Comparison of ENCODE assay signal across 24 mouse cellular contexts in genomic region chr6:106794094-106794814, GRCm38 (mm10). TPM values are rescaled to one million over a fixed set of nuclear protein-coding genes. Genes with fewer than 3 reads are reported as not detected.
A peak's percentile ranks its signal among the peaks of the same experiment; 100 is the strongest.
DNase-seq lines count a peak whose midpoint lies in the region; ATAC-seq and TF ChIP-seq lines count a peak whose summit lies in the region.
"Had no signal": no experiment of that assay in that cellular context is flagged by ENCODE, and none has a peak within 500 bp of the region (broad histone marks: within the 10 kb centered on the region; RNA-seq: fewer than 3 reads in every experiment).

No protein-coding gene starts in this region.

- H3K27me3 ChIP-seq in liver, postnatal 0 days (ENCODE audit: insufficient read depth, low read length), result no peaks in the 10 kb centered on the region
- H3K27me3 ChIP-seq in liver, embryonic 12.5 days (replicated peaks), result no peaks in the 10 kb centered on the region
- no peaks in the 10 kb centered on the region for H3K27me3 ChIP-seq in CH12.LX (replicated peaks)
- H3K27me3 ChIP-seq in small intestine, adult 2 months (ENCODE audit: control insufficient read depth, insufficient read depth, low read length), result no peaks in the 10 kb centered on the region
- no peaks in the 10 kb centered on the region for H3K27me3 ChIP-seq in heart, embryonic 11.5 days (ENCODE audit: control insufficient read depth, insufficient read depth, low read length)
- H3K27me3 ChIP-seq: limb, embryonic 15.5 days had no signal

- peaks cover 11% of the 10 kb centered on the region for H3K4me1 ChIP-seq in liver, postnatal 0 days (ENCODE audit: insufficient read depth)
- H3K4me1 ChIP-seq in liver, embryonic 12.5 days, result peaks cover 14% of the 10 kb centered on the region
- H3K4me1 ChIP-seq in CH12.LX (ENCODE audit: control insufficient read depth in 1 of 2, insufficient read depth in 2 of 2), result peaks cover 3 to 69% of the 10 kb centered on the region in 2 experiments; a peak in 3 of 4 replicates
- H3K4me1 ChIP-seq in small intestine, adult 2 months (ENCODE audit: control insufficient read depth, insufficient read depth, insufficient read length, low read length), result peaks cover 10% of the 10 kb centered on the region
- H3K4me1 ChIP-seq in heart, embryonic 11.5 days (ENCODE audit: control insufficient read depth, insufficient read depth, low read length), result peaks cover 7% of the 10 kb centered on the region

- 50% methylated on average over 13 of the region's 13 CpGs for WGBS in liver, postnatal 0 days (ENCODE audit: insufficient replicate concordance)
- WGBS in liver, embryonic 12.5 days (ENCODE audit: insufficient replicate concordance), result 66% methylated on average over 13 of the region's 13 CpGs
- 50% methylated on average over 13 of the region's 13 CpGs for WGBS in small intestine, adult 2 months
- WGBS in heart, embryonic 11.5 days (ENCODE audit: insufficient replicate concordance), result 83% methylated on average over 13 of the region's 13 CpGs

- TF ChIP-seq EP300 in liver, postnatal 0 days (IDR thresholded peaks at IDR 0.05; ENCODE audit: low read depth), result no peak
- TF ChIP-seq EP300 in CH12.LX (IDR thresholded peaks at IDR 0.05; ENCODE audit: low read length), result no peak

- no peak for DNase-seq in liver, postnatal 0 days
- DNase-seq in CH12.LX (ENCODE audit: extremely low read depth), result peak; percentile 64
- DNase-seq in embryo, embryonic 9.5 days (ENCODE audit: extremely low spot score), result no peak
- no peak for DNase-seq in frontal cortex, postnatal 36 days (ENCODE audit: low spot score in 2 of 2)
- DNase-seq: adrenal gland, postnatal 25 days; cerebellum, postnatal 10 days; gastrocnemius, postnatal 14 days; kidney, postnatal 14 days; layer of hippocampus, adult 9-11 months; lung, postnatal 10 days; midbrain, embryonic 14.5 days; right cerebral cortex, postnatal 14 days had no signal

- no peak for TF ChIP-seq RAD21 in CH12.LX (IDR thresholded peaks at IDR 0.05; ENCODE audit: low read depth, low read length)

- peak overlapping the region; percentile 29; the same call in 1 of the 2 replicates for H3K27ac ChIP-seq in liver, postnatal 0 days (ENCODE audit: low read depth)
- no peak overlapping the region for H3K27ac ChIP-seq in liver, embryonic 12.5 days
- peak overlapping the region; percentile 83 for H3K27ac ChIP-seq in CH12.LX (ENCODE audit: insufficient read depth, low read depth)
- peak overlapping the region; percentile 58 for H3K27ac ChIP-seq in small intestine, adult 2 months (ENCODE audit: insufficient read depth, low read depth, low read length)
- H3K27ac ChIP-seq in heart, embryonic 11.5 days (ENCODE audit: low read depth, low read length), result no peak overlapping the region
- H3K27ac ChIP-seq: embryonic facial prominence, embryonic 10.5 days; limb, embryonic 15.5 days had no signal

- peak overlapping the region; percentile 55 for H3K4me2 ChIP-seq in liver, postnatal 0 days (ENCODE audit: low read depth, low read length)
- no peak overlapping the region for H3K4me2 ChIP-seq in liver, embryonic 12.5 days
- H3K4me2 ChIP-seq in CH12.LX (ENCODE audit: insufficient read depth, low read depth, poor library complexity, severe bottlenecking), result peak overlapping the region; percentile 35
- no peak overlapping the region for H3K4me2 ChIP-seq in heart, embryonic 11.5 days
- H3K4me2 ChIP-seq: limb, embryonic 15.5 days had no signal

- ATAC-seq in liver, postnatal 0 days, result no peak
- ATAC-seq in liver, embryonic 12.5 days, result no peak
- peak; percentile 65 to 77 for ATAC-seq in hematopoietic stem cell, adult 5-6 weeks (replicated peaks in 1 of 2; ENCODE audit: insufficient read depth in 1 of 2, low FRiP score in 2 of 2, low TSS enrichment in 1 of 2, low read depth in 1 of 2, poor library complexity in 2 of 2, severe bottlenecking in 2 of 2)
- no peak for ATAC-seq in heart, embryonic 11.5 days (replicated peaks; ENCODE audit: insufficient number of reproducible peaks, low FRiP score, low TSS enrichment)
- ATAC-seq: intestine, embryonic 16.5 days had no signal

- no peaks in the 10 kb centered on the region for H3K9me3 ChIP-seq in liver, postnatal 0 days (ENCODE audit: low read length)
- H3K9me3 ChIP-seq in liver, embryonic 12.5 days (replicated peaks), result no peaks in the 10 kb centered on the region
- H3K9me3 ChIP-seq in CH12.LX (replicated peaks; ENCODE audit: low read length), result no peaks in the 10 kb centered on the region
- no peaks in the 10 kb centered on the region for H3K9me3 ChIP-seq in heart, embryonic 11.5 days (replicated peaks; ENCODE audit: control insufficient read depth, low read length)
- H3K9me3 ChIP-seq: embryonic facial prominence, embryonic 10.5 days; limb, embryonic 15.5 days had no signal

- peaks cover 30% of the 10 kb centered on the region for H3K79me2 ChIP-seq in CH12.LX (replicated peaks; ENCODE audit: control insufficient read depth, extremely low read depth, insufficient read depth, poor library complexity, severe bottlenecking)

- in situ Hi-C loops in CH12.LX (cut with MboI; ENCODE audit: low pct_ligation_motif_present, low pct_unique_long_range_greater_than_20kb, low sequenced_read_pairs), result loop anchor here (5.0 kb wide), 1 partner anchor 132 kb away; no protein-coding TSS in a partner anchor

- peak; percentile 40; the same call in 1 of the 2 replicates for TF ChIP-seq POLR2A in CH12.LX (IDR thresholded peaks at IDR 0.05; ENCODE audit: low read depth, low read length)
- TF ChIP-seq POLR2A in small intestine, adult 2 months (IDR thresholded peaks at IDR 0.05; ENCODE audit: low read depth, low read length), result no peak

- H3K9ac ChIP-seq in liver, postnatal 0 days (replicated peaks), result peak overlapping the region; percentile 26; the same call in 1 of the 2 replicates
- no peak overlapping the region for H3K9ac ChIP-seq in liver, embryonic 12.5 days
- H3K9ac ChIP-seq in CH12.LX (ENCODE audit: insufficient read depth, low read depth), result peak overlapping the region; percentile 86
- no peak overlapping the region for H3K9ac ChIP-seq in heart, embryonic 11.5 days (ENCODE audit: low read depth, low read length)
- H3K9ac ChIP-seq: limb, embryonic 15.5 days had no signal

- H3K4me3 ChIP-seq in liver, postnatal 0 days (ENCODE audit: low read depth, low read length), result peak overlapping the region; percentile 18; the same call in 1 of the 2 replicates
- H3K4me3 ChIP-seq in liver, embryonic 12.5 days, result no peak overlapping the region
- H3K4me3 ChIP-seq in CH12.LX (replicated peaks in 1 of 3; ENCODE audit: low read depth in 2 of 3, low read length in 2 of 3, poor library complexity in 1 of 3), result peak overlapping the region; percentile 60 to 74 (median 61)
- 0 out of 2 replicates have a peak overlapping the region, but pooled peaks have one; percentile 1 for H3K4me3 ChIP-seq in small intestine, adult 2 months (ENCODE audit: low read depth, low read length)
- H3K4me3 ChIP-seq in heart, embryonic 11.5 days (ENCODE audit: low read depth, low read length), result no peak overlapping the region
- H3K4me3 ChIP-seq: embryonic facial prominence, embryonic 10.5 days; limb, embryonic 15.5 days had no signal

- dilution Hi-C loops in CH12.LX (cut with MboI; ENCODE audit: extremely low pct_ligation_motif_present, extremely low pct_unique_long_range_greater_than_20kb, low sequenced_read_pairs), result no loop called here

- H3K36me3 ChIP-seq in liver, postnatal 0 days (replicated peaks; ENCODE audit: insufficient read depth, low read length), result peaks cover 34% of the 10 kb centered on the region
- H3K36me3 ChIP-seq in liver, embryonic 12.5 days, result peaks cover 39% of the 10 kb centered on the region
- H3K36me3 ChIP-seq in CH12.LX (replicated peaks in 1 of 2; ENCODE audit: control insufficient read depth in 1 of 2, insufficient read depth in 1 of 2, low read length in 1 of 2), result peaks cover 6 to 21% of the 10 kb centered on the region in 2 experiments
- H3K36me3 ChIP-seq in small intestine, adult 2 months (ENCODE audit: control insufficient read depth, insufficient read depth, low read length), result peaks cover 23% of the 10 kb centered on the region
- no peaks in the 10 kb centered on the region for H3K36me3 ChIP-seq in heart, embryonic 11.5 days (ENCODE audit: control insufficient read depth, insufficient read depth, low read length)

- TF ChIP-seq CTCF in liver, postnatal 0 days (IDR thresholded peaks at IDR 0.05; ENCODE audit: low read depth), result no peak
- no peak for TF ChIP-seq CTCF in CH12.LX (conservative IDR thresholded peaks at IDR 0.05 in 1 of 2, IDR thresholded peaks at IDR 0.05 in 1 of 2; ENCODE audit: low read depth in 2 of 2, low read length in 2 of 2)
- no peak for TF ChIP-seq CTCF in small intestine, adult 2 months (IDR thresholded peaks at IDR 0.05; ENCODE audit: extremely low read depth, insufficient read length, insufficient replicate concordance, low read depth, low read length)

RNA-seq across cellular contexts. Expression of gene Crbn, which starts 5.6 kb away (rescaled TPM):
- polyA plus RNA-seq in liver, postnatal 0 days (2015; fragmentation: Nextera tagmentation; extraction: Ambion mirVana), result 19.1 and 19.6 TPM in 2 replicates
- 22.9 and 23.5 TPM in 2 replicates for polyA plus RNA-seq in liver, embryonic 12.5 days (2016; fragmentation: Nextera tagmentation; extraction: Ambion mirVana)
- total RNA-seq in CH12.LX (2012; rRNA removed), result 28.8 and 29.2 TPM in 2 replicates
- 60.1 and 73.3 TPM in 2 replicates for total RNA-seq in CH12.LX (2014; rRNA removed)
- polyA plus RNA-seq in CH12.LX (2012; ENCODE audit: insufficient read length, low read depth), result 28.0 and 30.8 TPM in 2 replicates
- 59.3 and 72.9 TPM in 2 replicates for total RNA-seq in hematopoietic stem cell, adult 5-6 weeks (2017)
- 2.1 and 3.8 TPM in 2 replicates for polyA plus RNA-seq in small intestine, adult 2 months (2012; rRNA removed)
- 31.1 and 38.4 TPM in 2 replicates for polyA plus RNA-seq in heart, embryonic 11.5 days (2014; fragmentation: Nextera tagmentation; extraction: Ambion mirVana)

RNA-seq across cellular contexts. Expression of gene Trnt1, which starts 25.3 kb away (rescaled TPM):
- polyA plus RNA-seq in liver, postnatal 0 days (2015; fragmentation: Nextera tagmentation; extraction: Ambion mirVana), result 21.5 and 25.8 TPM in 2 replicates
- polyA plus RNA-seq in liver, embryonic 12.5 days (2016; fragmentation: Nextera tagmentation; extraction: Ambion mirVana), result 57.4 and 59.2 TPM in 2 replicates
- total RNA-seq in CH12.LX (2012; rRNA removed) (106 and 155 TPM in 2 replicates), CH12.LX (2014; rRNA removed) (239 and 286 TPM in 2 replicates)
- 159 and 195 TPM in 2 replicates for polyA plus RNA-seq in CH12.LX (2012; ENCODE audit: insufficient read length, low read depth)
- 80.5 and 105 TPM in 2 replicates for total RNA-seq in hematopoietic stem cell, adult 5-6 weeks (2017)
- 0.42 and 2.0 TPM in 2 replicates for polyA plus RNA-seq in small intestine, adult 2 months (2012; rRNA removed)
- 51.4 and 52.4 TPM in 2 replicates for polyA plus RNA-seq in heart, embryonic 11.5 days (2014; fragmentation: Nextera tagmentation; extraction: Ambion mirVana)

RNA-seq across cellular contexts. Expression of gene Il5ra, which starts 45.4 kb away (rescaled TPM):
- 0.09 and 0.12 TPM in 2 replicates for polyA plus RNA-seq in liver, postnatal 0 days (2015; fragmentation: Nextera tagmentation; extraction: Ambion mirVana)
- 0.20 and 0.25 TPM in 2 replicates for polyA plus RNA-seq in liver, embryonic 12.5 days (2016; fragmentation: Nextera tagmentation; extraction: Ambion mirVana)
- 56.8 and 65.0 TPM in 2 replicates for total RNA-seq in CH12.LX (2012; rRNA removed)
- 119 and 138 TPM in 2 replicates for total RNA-seq in CH12.LX (2014; rRNA removed)
- 69.0 and 70.2 TPM in 2 replicates for polyA plus RNA-seq in CH12.LX (2012; ENCODE audit: insufficient read length, low read depth)
- 0.65 and 1.6 TPM in 2 replicates for total RNA-seq in hematopoietic stem cell, adult 5-6 weeks (2017)
- polyA plus RNA-seq in small intestine, adult 2 months (2012; rRNA removed), result 0.03 and 0.04 TPM in 2 replicates
- polyA plus RNA-seq in heart, embryonic 11.5 days (2014; fragmentation: Nextera tagmentation; extraction: Ambion mirVana), result not detected in 2 replicates
- total RNA-seq: adrenal gland, postnatal 25 days; gastrocnemius, postnatal 14 days; left cerebral cortex, postnatal 14 days had no signal
- polyA plus RNA-seq: C2C12; embryonic facial prominence, embryonic 10.5 days; heart, embryonic 14.5 days; hindbrain, embryonic 11.5 days; intestine, embryonic 16.5 days; midbrain, embryonic 14.5 days; neural tube, embryonic 11.5 days had no signal

Comparison
In these comparisons a context has a peak if more than half of its experiments do, and no peak if none do; other contexts are left out.
1. H3K27ac ChIP-seq: peak in liver, postnatal 0 days (single experiment), CH12.LX (single experiment) and small intestine, adult 2 months (single experiment); none in liver, embryonic 12.5 days (single experiment) and heart, embryonic 11.5 days (single experiment).
2. H3K4me2 ChIP-seq: peak in liver, postnatal 0 days (single experiment) and CH12.LX (single experiment); none in liver, embryonic 12.5 days (single experiment) and heart, embryonic 11.5 days (single experiment).
3. H3K4me3 ChIP-seq: peak in liver, postnatal 0 days (single experiment), CH12.LX (3 of 3) and small intestine, adult 2 months (single experiment); none in liver, embryonic 12.5 days (single experiment) and heart, embryonic 11.5 days (single experiment).
4. H3K9ac ChIP-seq: peak in liver, postnatal 0 days (single experiment) and CH12.LX (single experiment); none in liver, embryonic 12.5 days (single experiment) and heart, embryonic 11.5 days (single experiment).
5. ATAC-seq: peak in hematopoietic stem cell, adult 5-6 weeks (2 of 2); none in liver, postnatal 0 days (single experiment), liver, embryonic 12.5 days (single experiment) and heart, embryonic 11.5 days (single experiment).
6. RNA of gene Il5ra, which starts 45.4 kb away (polyA plus RNA-seq): 69.0 to 70.2 TPM in CH12.LX; 0.20 to 0.25 TPM in liver, embryonic 12.5 days, 0.09 to 0.12 TPM in liver, postnatal 0 days, 0.03 to 0.04 TPM in small intestine, adult 2 months and not detected in heart, embryonic 11.5 days; every median in the first group is over 10 times any median in the second.